Mouse (Mus musculus) frontal cortex, postnatal 25 days (tissue): Measurements from ENCODE around the gene Kcna3.
A peak's percentile ranks its signal among the peaks of the same experiment; 100 is the strongest.

ENCODE experiments used
- DNase-seq, 2 experiments: peaks; one replicate each; pipeline ENCODE4 v3.0.0; 2022; ENCODE audit warnings: low spot score in 2 of 2

Kcna3 gene

DNA sequence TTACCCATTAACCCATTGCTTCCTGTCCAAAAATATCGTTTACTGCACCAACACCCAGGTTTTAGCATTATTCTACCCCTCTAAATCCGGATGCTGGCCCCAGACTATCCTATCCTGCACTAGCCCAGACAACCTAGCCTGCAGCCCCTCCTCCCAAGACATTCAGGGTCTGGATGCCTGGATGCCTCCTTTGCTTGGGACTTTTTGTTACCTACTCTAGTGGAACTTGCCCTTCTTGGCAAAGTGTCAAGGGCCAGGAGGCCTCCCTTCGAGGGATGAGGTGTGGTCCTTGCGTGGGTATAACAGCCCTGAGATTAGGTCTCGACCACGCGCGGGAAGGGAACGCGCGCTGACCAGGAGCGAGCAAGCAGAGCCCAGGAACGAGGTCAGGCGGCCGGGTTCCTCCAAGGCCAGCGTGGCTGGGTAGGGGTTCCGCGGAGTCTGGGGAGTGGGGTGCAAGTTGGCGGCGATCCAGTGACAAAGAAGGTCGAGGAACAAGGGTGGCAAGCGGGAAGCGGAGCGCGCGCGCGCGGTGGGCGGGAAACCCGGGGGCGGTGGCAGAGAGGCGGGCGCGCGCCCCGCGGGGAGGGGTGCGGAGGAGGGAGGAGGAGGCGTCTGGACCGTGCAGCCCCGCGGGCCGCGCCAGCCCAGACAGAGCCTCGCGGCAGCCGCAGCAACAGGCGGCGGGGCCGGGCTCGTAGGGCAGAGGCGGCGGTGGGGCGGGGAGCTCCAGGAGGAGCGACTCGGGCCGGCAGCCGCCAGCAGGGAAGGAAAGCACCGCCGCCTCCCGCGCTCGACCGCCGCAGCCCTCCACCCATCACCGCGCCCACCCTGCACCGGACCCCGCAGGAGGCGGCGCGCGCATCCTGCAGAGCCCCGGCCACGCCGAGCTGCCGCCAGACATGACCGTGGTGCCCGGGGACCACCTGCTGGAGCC is at the start of gene Kcna3:
Kcna3 (plus strand) TSS at position 649 of the 937 bp plus-strand sequence.
- DNase-seq, result peak; percentile 27 to 49

DNA sequence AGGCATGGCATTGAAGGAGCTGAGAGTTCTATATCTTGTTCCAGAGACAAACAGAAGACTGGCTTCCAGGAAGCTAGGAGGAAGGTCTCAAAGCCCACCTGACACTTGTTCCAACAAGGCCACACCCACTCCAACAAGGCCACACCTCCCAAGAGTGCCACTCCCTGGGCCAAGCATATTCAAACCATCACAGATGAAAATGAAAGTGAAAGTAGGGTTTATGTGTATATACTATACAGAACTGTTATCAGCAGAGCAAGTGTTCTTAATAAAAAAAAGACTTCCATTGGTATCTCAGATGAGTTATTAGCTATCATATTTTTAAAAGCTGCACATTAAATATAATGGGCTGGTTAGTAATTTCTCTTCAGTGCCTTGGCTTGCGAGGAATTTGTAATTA is 44.6 kb upstream of the Kcna3 start:
- no peak for DNase-seq

DNA sequence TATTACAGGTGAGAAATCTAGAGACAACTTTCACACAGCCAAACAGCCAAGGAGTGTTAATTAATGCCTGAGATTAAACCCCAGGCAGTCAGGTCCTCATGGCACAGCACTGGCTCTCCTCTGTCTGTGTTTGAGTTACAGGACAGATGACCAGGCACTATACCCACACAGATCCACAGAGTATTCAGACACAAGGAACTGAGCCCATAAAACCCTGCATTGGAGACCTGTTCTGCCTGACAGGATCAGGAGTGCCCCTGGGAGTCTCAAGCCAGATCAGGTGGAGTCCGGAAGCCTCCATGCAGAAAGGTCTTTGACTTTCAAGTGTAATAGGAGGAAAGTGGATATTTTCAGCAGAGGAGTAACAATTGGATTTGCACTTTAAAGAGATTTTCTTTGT is 40.6 kb upstream of the Kcna3 start:
- DNase-seq, result no peak

DNA sequence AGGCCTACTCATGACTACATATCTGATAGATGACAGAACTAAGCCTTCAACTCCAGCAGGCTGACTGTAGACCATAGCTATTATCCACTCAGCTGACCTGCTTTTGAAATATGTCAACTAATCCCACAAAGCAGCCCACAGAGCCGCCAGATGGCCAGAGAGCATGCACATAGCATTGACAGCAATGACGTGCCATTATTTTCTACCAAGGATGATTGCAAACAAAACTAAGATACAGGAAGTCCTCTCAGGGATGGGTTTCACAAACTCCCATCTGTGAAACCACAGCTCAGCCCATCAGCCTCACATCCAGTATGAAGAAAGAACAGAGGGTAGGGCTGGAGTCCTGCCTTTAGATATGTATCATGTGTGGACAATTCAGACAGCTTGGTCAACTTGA is 39.8 kb upstream of the Kcna3 start:
- DNase-seq, result no peak

DNA sequence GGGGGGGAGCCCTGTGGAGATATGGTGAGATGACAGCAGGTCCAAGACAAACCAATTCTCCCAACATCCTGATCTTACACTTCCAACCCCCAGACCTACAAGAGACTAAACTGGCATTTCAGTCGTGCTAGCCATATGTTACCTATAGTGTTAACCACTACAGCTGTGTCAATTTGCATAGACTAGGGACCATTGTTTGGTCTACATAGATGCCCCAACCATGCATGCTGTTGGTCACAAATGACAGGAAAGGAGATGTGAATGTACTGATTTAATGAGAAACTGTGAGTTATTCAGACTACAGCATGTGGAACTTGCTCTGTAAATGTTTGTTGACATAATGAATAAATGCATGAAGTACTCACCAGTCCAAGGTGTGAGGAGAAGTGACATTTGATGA is 37.6 kb upstream of the Kcna3 start:
- DNase-seq, result no peak

DNA sequence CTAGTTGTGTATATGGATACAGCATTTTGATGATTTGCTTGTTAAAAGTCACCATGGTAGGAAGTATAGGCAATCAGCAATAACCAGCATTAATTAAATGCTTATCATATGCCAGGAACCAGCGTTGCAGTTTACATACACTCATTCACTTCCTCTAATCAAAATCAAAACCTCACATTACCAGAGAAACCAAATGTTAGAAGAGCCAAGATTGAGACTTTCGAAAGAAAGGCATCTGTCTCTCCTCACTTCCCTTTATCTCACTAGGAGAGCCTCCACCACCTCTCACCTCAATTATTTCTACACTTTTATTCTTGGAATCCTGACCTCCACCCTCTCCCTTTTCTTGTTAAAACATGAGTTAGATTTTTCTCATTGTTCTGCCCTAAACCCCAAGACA is 35.8 kb upstream of the Kcna3 start:
- DNase-seq, result no peak

DNA sequence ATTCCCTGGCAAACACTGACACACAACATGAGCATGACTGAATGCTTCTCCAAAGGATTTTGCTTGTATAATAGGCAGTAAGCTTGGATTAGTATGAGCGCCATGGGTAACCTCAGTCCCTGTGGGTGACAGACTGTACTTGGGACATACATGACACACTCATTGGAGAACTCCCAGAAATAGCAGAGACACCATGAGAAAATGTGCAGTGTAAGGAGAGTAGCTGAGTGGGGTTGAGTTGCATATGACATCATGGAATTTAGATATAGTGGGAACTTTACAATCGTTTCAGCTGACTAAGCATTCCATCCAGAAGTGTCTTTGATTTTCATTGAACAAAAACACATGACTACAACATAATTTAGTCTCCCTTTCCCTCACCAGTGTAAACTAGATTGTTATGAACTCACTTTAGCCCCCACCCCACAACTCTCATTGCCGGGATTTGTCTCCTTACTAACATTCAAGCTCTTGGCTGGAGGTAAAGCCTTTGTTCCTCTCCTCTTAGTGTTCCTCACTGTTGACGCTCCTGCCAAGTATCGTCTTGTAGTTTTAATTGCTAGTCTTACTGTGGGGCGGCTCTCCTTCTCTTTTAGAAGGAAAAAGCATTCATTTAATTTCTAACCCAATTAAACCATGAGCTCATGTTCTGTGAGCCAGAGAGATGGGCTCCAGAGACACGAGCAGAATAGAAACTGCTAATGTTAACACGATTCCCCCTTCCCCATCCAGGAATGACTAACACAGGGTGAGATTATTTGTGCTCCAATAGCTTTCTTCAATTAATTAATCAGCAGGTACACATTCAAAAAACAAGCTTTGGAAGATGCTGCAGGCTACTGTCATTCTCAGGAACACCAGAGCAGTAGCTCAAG is 33.5 kb upstream of the Kcna3 start:
- DNase-seq, result no peak

DNA sequence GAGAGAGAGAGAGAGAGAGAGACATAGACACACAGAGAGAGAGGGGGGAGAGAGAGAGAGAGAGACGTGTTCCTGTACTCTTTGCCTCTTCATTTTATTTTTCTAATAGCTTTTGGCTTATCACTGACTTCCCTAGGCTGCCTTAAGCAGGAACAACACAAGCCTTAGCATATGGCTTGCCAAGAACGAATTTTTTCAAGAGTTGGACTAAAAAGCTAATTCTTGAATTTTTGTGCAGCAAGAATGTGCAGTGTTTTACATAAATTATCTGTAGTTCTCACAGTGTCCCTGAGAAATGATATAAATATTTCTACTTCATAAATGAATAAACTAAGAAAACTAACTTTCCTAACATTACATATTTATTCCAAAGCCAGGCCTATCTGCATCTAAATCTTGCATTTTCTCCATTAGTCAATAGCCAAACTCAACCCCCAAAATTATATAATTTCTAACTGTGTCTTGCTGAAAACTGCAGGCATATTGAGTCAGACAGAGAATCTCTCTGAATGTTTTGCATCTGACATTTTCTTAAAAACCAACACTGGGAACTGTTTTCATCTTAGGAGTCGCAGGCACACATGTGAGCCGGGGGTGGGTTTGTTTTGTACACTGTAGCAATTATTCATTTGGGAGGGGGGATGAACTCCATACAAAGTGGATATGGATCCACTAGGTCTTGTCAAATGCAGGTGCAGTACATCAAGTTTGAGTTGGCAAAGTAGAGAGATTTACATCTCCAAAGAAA is 26.5 kb upstream of the Kcna3 start:
- DNase-seq, result no peak

DNA sequence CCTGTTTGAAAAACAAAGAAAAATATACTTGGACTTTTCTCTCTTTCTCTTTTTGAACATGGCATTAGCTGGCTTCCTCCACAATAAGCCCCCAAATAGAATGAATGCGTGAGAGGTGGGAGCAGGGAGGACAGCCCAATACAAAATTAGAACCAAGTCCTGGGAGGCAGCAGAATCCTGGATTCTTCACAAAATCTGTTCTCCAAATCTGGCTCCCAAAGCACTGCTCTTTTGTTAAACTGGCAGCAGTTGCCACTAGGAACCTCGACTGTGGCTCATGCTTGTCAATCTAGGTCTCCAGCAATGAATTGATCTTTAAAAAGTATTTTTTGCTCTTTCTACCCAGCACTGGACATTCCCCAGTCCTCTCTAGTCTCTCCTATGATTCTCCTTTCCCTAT is 17.7 kb upstream of the Kcna3 start:
- DNase-seq, result no peak

DNA sequence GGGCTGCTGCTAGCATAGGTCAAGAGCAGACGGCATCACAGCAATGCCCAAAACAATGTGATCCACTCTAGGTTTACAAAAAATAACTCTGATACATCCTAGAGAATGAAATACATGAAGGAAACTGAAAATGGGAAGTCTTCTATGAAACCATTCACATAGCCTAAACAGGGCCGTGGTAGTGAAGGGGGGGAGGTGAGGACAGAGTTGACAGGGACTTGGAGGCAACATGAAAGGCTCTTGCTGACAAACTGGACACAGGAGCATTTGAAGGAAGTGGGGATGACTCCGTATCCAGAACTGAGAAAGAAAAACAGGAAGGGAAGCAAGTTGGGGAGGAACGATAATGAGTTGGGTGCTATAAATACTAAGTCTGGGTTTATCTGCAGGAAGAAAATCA is 4.4 kb upstream of the Kcna3 start:
- no peak for DNase-seq

DNA sequence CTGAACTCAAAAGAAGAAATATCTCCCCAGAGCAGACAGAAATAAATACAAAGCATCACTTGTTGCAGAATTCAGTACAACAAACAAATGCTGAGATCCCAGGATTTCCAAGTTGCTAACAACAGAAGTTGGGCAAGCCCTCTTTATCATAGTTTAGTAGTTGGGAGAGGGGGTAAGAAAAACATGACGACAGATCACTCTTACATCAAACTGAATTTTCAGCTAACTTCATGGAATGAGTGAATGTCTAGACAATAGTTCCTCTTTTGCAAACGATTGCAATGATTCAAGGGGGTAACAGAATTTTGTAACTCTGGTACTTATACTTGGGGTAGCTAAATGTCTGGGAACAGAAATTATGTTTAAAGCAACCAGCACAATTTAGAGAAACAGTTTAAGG is 1.2 kb upstream of the Kcna3 start:
- DNase-seq, result no peak

DNA sequence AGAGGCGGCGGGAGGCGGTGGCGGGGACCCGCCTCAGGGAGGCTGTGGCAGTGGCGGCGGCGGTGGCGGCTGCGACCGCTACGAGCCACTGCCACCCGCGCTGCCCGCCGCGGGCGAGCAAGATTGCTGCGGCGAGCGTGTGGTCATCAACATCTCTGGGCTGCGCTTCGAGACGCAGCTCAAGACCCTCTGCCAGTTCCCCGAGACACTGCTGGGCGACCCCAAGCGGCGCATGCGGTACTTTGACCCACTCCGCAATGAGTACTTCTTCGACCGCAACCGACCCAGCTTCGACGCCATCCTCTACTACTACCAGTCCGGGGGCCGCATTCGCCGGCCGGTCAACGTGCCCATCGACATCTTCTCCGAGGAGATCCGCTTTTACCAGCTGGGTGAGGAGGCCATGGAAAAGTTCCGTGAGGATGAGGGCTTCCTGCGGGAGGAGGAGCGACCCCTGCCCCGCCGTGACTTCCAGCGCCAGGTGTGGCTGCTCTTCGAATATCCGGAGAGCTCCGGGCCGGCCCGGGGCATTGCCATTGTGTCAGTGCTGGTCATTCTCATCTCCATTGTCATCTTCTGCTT is 580 bp downstream of the Kcna3 start:
- DNase-seq, result peak in 1 of 2 experiments; percentile 28

DNA sequence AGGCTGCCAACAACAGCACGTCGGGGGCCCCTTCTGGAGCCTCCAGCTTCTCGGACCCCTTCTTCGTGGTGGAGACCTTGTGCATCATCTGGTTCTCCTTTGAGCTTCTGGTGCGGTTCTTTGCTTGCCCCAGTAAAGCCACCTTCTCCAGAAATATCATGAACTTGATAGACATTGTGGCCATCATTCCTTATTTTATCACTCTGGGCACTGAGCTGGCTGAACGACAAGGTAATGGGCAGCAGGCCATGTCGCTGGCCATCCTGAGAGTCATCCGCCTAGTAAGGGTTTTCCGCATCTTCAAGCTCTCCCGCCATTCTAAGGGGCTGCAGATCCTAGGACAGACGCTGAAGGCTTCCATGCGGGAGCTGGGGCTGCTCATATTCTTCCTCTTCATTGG is 1.1 kb downstream of the Kcna3 start:
- DNase-seq, result no peak

DNA sequence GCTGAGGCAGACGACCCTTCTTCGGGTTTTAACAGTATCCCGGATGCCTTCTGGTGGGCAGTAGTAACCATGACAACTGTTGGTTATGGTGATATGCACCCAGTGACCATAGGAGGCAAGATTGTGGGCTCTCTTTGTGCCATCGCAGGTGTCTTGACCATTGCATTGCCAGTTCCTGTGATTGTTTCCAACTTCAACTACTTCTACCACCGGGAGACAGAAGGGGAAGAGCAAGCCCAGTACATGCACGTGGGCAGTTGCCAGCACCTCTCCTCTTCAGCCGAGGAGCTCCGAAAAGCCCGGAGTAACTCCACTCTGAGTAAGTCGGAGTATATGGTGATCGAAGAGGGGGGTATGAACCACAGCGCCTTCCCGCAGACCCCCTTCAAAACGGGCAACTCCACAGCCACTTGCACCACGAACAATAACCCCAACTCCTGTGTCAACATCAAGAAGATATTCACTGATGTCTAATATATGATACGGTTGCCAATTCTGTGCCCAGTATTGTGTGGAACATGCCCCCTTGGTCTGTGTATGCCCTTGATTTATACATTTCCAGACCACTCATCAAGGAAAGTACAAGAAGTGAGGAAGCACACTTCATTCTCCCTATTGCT is 1.7 kb downstream of the Kcna3 start:
- no peak for DNase-seq

DNA sequence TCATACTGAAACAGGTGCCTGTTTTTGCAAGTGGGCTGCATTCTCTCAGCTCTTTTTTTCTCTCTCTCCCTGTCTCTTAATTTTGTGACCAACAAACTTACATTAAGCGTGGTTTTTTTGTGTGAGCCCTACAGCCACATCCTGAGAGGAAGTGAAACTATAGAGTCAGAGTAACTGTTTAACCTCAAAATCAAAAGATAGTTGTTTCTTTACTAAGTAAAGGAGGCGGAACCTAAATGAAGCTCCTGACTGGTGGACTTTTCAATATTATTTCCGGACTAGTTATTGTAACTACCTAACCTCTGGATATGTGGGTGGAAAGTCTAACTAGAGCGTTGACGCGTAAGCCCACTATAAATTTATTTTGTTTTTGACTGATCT is 2.2 kb downstream of the Kcna3 start:
- DNase-seq, result no peak

DNA sequence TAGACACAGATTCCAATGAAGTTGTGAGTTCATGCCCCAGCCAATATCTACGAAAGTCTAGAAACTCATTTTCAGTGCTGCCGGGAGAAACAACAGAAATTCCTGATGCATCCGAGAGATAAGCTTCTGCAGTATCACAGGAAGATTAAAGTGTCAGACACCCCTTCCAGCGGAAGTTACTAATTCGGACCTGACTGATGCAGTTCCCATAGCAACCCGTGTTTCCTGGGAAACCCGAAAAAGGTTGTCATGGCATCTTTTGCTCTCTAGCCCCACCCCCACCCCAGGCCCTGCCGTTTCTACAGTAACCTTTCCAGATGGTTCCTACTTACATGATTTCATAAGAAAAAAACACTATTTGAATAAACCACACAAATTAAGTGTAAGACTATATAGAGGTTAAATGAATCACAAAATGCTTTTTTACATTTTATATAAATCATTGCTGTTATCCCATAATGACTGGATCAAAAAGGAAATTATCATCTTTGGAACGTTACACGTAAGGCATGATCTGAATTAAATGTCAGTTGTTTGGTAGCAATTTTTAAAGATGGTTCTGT is 2.8 kb downstream of the Kcna3 start:
- DNase-seq, result peak in 1 of 2 experiments; percentile 24

DNA sequence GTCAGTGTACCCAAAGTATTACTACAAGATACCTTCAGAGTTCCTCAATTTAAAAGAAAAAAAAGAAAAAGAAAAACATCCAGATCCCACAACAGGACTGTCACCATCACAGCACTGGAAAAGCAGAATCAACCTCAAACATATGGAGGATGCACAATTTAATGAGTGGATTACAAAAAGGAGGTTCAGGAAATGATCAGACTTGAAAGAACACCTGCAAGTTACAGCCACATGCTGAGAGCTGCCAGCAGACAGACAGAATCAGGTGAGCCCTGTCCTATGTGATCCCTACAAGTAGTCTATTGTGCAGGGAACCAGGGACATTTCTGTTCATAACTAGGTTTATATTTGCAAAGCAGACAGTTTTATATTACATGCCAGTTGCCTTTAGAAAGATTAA is 3.3 kb downstream of the Kcna3 start:
- no peak for DNase-seq

DNA sequence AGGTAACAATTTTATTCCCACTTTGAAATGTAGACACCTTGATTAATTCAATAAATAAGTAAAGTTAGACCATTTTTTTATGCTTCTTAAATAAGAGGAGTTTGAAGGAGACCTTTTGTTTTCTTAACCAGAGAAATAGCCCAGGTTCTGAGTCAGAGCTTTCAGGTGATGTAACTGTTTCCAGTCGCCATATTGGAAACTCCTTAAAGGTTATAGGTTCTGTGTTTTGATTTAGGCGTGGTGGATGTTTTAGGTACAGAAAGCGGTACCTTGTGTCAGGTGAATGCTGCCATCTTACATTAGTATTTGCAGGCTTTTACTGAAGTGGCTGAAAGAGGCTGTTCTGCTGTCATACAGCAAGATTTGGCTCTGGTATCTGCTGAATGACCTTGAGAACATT is 4.4 kb downstream of the Kcna3 start:
- DNase-seq, result no peak

DNA sequence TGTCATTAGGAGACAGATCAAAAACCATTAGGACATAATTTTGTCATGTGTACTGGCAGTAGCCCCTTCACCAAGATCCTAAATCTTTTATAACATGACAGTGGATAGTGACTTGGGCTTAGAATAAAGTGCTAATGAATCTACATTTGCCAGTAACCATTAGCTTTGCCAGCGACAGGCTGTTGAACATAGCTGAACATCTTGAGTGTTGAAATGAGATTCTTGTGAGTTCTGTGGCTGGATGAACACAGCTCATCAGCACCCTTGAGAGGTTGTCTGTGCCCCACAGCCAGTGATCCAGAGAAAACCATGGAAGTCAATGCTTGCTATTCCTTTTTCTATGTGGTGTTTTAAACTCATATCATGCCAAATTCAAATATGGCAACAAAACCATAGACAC is 5.7 kb downstream of the Kcna3 start:
- DNase-seq, result no peak

DNA sequence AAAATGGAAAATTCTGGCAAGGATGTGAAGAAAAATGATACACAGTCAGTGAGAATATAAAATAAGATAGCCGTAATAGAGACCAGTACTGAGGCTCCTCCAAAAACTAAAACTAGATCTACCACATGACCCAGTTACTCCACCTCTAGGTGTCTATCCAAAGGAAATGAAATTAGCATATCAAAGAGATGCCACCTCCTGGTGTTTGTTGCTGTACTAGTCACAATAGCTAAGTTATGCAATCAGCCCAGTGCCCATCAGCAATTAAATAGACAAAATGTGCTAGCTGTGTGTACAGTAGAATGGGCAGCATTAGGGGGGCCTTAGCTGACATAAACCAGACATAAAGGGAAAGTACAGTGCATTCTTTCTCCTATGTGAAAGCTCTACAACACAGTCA is 25.5 kb downstream of the Kcna3 start:
- DNase-seq, result no peak

DNA sequence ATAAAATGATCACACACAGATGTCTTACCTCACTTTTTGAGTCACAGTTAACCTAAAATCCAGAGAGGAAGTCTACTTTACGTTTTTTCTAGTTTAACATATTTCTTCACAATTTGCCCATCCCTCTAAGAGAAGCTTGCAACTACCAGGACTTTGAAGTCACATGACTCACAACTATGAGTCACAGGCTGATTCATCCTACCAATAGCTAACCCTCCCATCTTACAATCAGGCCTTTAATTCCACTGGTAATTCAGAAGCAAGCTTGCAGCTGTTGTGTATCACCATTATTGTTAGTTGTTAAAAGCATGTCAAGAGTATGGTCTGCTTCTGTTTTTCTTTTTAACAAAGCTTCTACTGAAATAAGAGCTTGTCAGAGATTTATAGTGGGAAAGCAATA is 26.8 kb downstream of the Kcna3 start:
- no peak for DNase-seq
